Mouse (Mus musculus) urinary bladder, adult 2 months (tissue): ENCODE results near the gene Ano10. TPM values are rescaled to one million over a fixed set of nuclear protein-coding genes. Genes with fewer than 3 reads are reported as not detected.

Source experiments
- DNase-seq: peaks from one replicate; pipeline ENCODE4 v3.0.0; 2022; ENCODE audit warnings: low spot score
- polyA plus RNA-seq: library from polyadenylated mRNA; depleted of rRNA; stranded (reverse); fragments of >200 nt; gene quantifications from 2 replicates; pipeline ENCODE4 v1.2.3, GENCODE M21; 2012

Ano10 gene
- polyA plus RNA-seq, 1 experiment: 73.2 TPM

GRCm38 (mm10) chr9:122157079-122157441, 137.2 kb downstream of the Ano10 start:
- DNase-seq: no peak

- DNase-seq: no peak
These were observed 137.7 kb downstream of the Ano10 start for GRCm38 (mm10) chr9:122156389-122157078.

DNA sequence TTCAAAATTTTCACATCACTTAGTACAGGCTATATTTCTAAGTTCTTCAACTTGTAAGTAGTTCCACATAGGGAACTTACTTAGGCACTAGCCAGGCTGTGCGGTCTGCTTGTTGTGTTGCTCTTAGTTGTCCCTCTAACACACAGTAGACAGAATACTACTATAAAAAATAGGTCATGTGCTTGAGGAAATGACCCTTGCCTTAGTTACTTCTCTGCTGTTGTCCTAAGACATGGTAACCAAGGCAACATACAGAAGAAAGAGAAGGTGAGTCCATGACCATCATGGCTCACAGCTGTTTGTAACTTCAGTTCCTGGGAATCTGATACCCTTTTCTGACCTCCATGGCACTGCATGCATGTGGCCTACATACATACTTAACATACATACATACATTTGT, 139.0 kb downstream of the Ano10 start:
- DNase-seq: no peak

- DNase-seq: no peak
These were observed 140.8 kb downstream of the Ano10 start for GRCm38 (mm10) chr9:122153436-122153835.

- DNase-seq: no peak
These were observed 141.7 kb downstream of the Ano10 start for GRCm38 (mm10) chr9:122152501-122152900.

GRCm38 (mm10) chr9:122152063-122152462, 142.2 kb downstream of the Ano10 start:
- no peak for DNase-seq

GRCm38 (mm10) chr9:122149997-122150826, 144.0 kb downstream of the Ano10 start:
- DNase-seq: no peak

GRCm38 (mm10) chr9:122148356-122148755, 145.9 kb downstream of the Ano10 start:
- no peak for DNase-seq

GRCm38 (mm10) chr9:122146124-122146870, 147.9 kb downstream of the Ano10 start:
- DNase-seq: no peak

- DNase-seq: no peak
These were observed 148.5 kb downstream of the Ano10 start for GRCm38 (mm10) chr9:122145677-122146076.

GRCm38 (mm10) chr9:122144776-122145175, 149.4 kb downstream of the Ano10 start:
- no peak for DNase-seq

DNA sequence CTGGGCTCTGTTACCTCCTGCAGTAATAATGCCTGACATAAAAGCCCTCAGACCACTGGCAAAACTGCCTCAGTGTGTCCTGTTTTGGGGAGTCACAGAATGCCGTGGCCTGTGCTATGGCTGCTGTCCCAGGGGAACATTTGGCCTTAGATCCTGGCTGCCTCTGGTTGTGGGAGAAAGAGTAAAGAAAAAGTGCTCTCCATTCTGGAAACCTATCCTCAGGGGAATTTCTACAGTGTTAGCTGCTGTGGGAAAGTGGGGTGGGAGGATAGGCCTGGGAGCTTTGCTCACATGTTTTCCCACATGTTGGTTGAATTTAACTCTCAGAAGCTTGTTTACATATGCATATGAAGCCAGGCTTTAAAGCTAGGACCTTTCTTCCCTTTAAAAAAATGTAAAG, 151.0 kb downstream of the Ano10 start:
- DNase-seq: no peak

- no peak for DNase-seq
These were observed 155.0 kb downstream of the Ano10 start for GRCm38 (mm10) chr9:122139236-122139635.

- no peak for DNase-seq
These were observed 155.7 kb downstream of the Ano10 start for GRCm38 (mm10) chr9:122138371-122139029.

GRCm38 (mm10) chr9:122137960-122138359, 156.3 kb downstream of the Ano10 start:
- no peak for DNase-seq

DNA sequence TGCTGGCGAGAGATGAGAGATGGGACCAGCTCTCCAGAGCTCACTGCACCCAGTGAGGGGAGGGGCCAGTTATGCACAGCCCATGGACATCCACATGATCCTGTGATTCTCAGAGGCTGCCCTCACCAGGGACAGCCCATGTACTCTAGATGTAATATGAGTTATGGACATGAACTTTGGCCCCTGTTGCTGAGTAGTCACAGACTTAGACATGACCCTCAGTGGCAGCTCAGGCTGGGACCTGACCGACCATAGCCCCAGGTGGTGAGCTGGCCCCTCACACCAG, 158.4 kb downstream of the Ano10 start:
- DNase-seq: no peak

GRCm38 (mm10) chr9:122135095-122135884, 158.9 kb downstream of the Ano10 start:
- no peak for DNase-seq

- DNase-seq: no peak
These were observed 162.1 kb downstream of the Ano10 start for GRCm38 (mm10) chr9:122132145-122132544.

GRCm38 (mm10) chr9:122130666-122131065, 163.6 kb downstream of the Ano10 start:
- DNase-seq: no peak

- DNase-seq: no peak
These were observed 165.5 kb downstream of the Ano10 start for GRCm38 (mm10) chr9:122128686-122129085.

- DNase-seq: no peak
These were observed 166.9 kb downstream of the Ano10 start for GRCm38 (mm10) chr9:122127271-122127785.
